ENCODE assay signal across 26 mouse cellular contexts in genomic region chr3:52500026-52500425, GRCm38 (mm10).
DNase-seq lines count a peak whose midpoint lies in the region; ATAC-seq lines count a peak whose summit lies in the region.
"Had no signal": no experiment of that assay in that cellular context is flagged by ENCODE, and none has a peak within 500 bp of the region (broad histone marks: within the 10 kb centered on the region; RNA-seq: fewer than 3 reads in every experiment).

No protein-coding gene starts in this region.

- H3K36me3 ChIP-seq in forebrain, embryonic 11.5 days (ENCODE audit: control insufficient read depth, insufficient read depth, low read length), result no peaks in the 10 kb centered on the region
- no peaks in the 10 kb centered on the region for H3K36me3 ChIP-seq in forebrain, embryonic 10.5 days (replicated peaks)
- H3K36me3 ChIP-seq: forebrain, embryonic 15.5 days; heart, embryonic 13.5 days; midbrain, embryonic 13.5 days; neural tube, embryonic 12.5 days had no signal

- H3K9ac ChIP-seq in forebrain, embryonic 11.5 days (ENCODE audit: low read length), result no peak overlapping the region
- H3K9ac ChIP-seq: forebrain, embryonic 15.5 days; heart, embryonic 13.5 days; midbrain, embryonic 13.5 days; neural tube, embryonic 12.5 days had no signal

- 79% methylated on average over 6 of the region's 6 CpGs for WGBS in forebrain, embryonic 11.5 days
- 84% methylated on average over 6 of the region's 6 CpGs for WGBS in forebrain, embryonic 10.5 days

- no peak overlapping the region for H3K4me2 ChIP-seq in forebrain, embryonic 11.5 days (ENCODE audit: low read depth, low read length, severe bottlenecking)
- H3K4me2 ChIP-seq: forebrain, embryonic 15.5 days; heart, embryonic 13.5 days; liver, embryonic 11.5 days; midbrain, embryonic 13.5 days; neural tube, embryonic 12.5 days had no signal

- no peak for ATAC-seq in forebrain, embryonic 11.5 days (replicated peaks; ENCODE audit: low FRiP score)
- peak; percentile 46 for ATAC-seq in CD4-positive, CD25-positive, alpha-beta regulatory T cell, adult 4 months
- ATAC-seq in megakaryocyte progenitor cell, adult 5-6 weeks (replicated peaks; ENCODE audit: poor library complexity), result no peak
- ATAC-seq: forebrain, embryonic 15.5 days; hindbrain, postnatal 0 days; intestine, postnatal 0 days; midbrain, embryonic 13.5 days had no signal

- H3K27ac ChIP-seq in forebrain, embryonic 11.5 days (ENCODE audit: low read depth, low read length), result no peak overlapping the region
- H3K27ac ChIP-seq in forebrain, embryonic 10.5 days, result no peak overlapping the region
- H3K27ac ChIP-seq: forebrain, embryonic 15.5 days; heart, embryonic 13.5 days; hindbrain, postnatal 0 days; midbrain, embryonic 13.5 days; neural tube, embryonic 12.5 days had no signal

- DNase-seq in forebrain, embryonic 11.5 days (ENCODE audit: low spot score), result peak; percentile 22
- no peak for DNase-seq in forebrain, embryonic 10.5 days (ENCODE audit: extremely low spot score, low spot score)
- DNase-seq in naive thymus-derived CD4-positive, alpha-beta T cell, adult 2 months (ENCODE audit: low read depth), result peak; percentile 57
- DNase-seq in thymus, postnatal 36 days, result peak; percentile 19 to 38
- no peak for DNase-seq in liver
- DNase-seq in ovary, postnatal 36 days (ENCODE audit: low spot score), result no peak
- DNase-seq: adrenal gland, postnatal 25 days; cerebellum, adult 18-20 months; cerebellum, postnatal 14 days; heart, adult 11 months; heart, postnatal 14 days; kidney, postnatal 25 days; layer of hippocampus, postnatal 36 days; lung, adult 2 months; right cerebral cortex, adult 18-20 months; right cerebral cortex, postnatal 4 days had no signal

- H3K4me3 ChIP-seq in forebrain, embryonic 11.5 days (ENCODE audit: low read depth, low read length), result no peak overlapping the region
- no peak overlapping the region for H3K4me3 ChIP-seq in forebrain, embryonic 10.5 days
- H3K4me3 ChIP-seq: forebrain, embryonic 15.5 days; heart, embryonic 13.5 days; megakaryocyte, embryonic 14.5 days; midbrain, embryonic 13.5 days; neural tube, embryonic 12.5 days had no signal

- H3K4me1 ChIP-seq in forebrain, embryonic 11.5 days (replicated peaks; ENCODE audit: control insufficient read depth, insufficient read depth, low read length), result no peaks in the 10 kb centered on the region
- peaks cover 6% of the 10 kb centered on the region; the same call in 1 of the 2 replicates for H3K4me1 ChIP-seq in forebrain, embryonic 10.5 days
- H3K4me1 ChIP-seq: forebrain, embryonic 15.5 days; megakaryocyte, embryonic 14.5 days; midbrain, embryonic 13.5 days; neural tube, embryonic 12.5 days had no signal

- H3K9me3 ChIP-seq in forebrain, embryonic 11.5 days (ENCODE audit: control insufficient read depth, low read length), result no peaks in the 10 kb centered on the region
- H3K9me3 ChIP-seq in forebrain, embryonic 10.5 days, result no peaks in the 10 kb centered on the region
- H3K9me3 ChIP-seq: forebrain, embryonic 15.5 days; heart, embryonic 13.5 days; midbrain, embryonic 13.5 days; neural tube, embryonic 12.5 days had no signal

- H3K27me3 ChIP-seq in forebrain, embryonic 11.5 days (ENCODE audit: control insufficient read depth, insufficient read depth, low read length), result no peaks in the 10 kb centered on the region
- H3K27me3 ChIP-seq in forebrain, embryonic 10.5 days (ENCODE audit: poor library complexity, severe bottlenecking), result no peaks in the 10 kb centered on the region
- H3K27me3 ChIP-seq: forebrain, embryonic 15.5 days; midbrain, embryonic 13.5 days; neural tube, embryonic 12.5 days had no signal

Comparison
In these comparisons a context has a peak if more than half of its experiments do, and no peak if none do; other contexts are left out.
1. DNase-seq: peak in forebrain, embryonic 11.5 days (single experiment), naive thymus-derived CD4-positive, alpha-beta T cell, adult 2 months (single experiment) and thymus, postnatal 36 days (2 of 2); none in forebrain, embryonic 10.5 days (single experiment), liver (single experiment) and ovary, postnatal 36 days (single experiment).